Mouse (Mus musculus): ENCODE measurements around the gene Abhd17c.
A peak's percentile ranks its signal among the peaks of the same experiment; 100 is the strongest.

The Abhd17c gene

DNA sequence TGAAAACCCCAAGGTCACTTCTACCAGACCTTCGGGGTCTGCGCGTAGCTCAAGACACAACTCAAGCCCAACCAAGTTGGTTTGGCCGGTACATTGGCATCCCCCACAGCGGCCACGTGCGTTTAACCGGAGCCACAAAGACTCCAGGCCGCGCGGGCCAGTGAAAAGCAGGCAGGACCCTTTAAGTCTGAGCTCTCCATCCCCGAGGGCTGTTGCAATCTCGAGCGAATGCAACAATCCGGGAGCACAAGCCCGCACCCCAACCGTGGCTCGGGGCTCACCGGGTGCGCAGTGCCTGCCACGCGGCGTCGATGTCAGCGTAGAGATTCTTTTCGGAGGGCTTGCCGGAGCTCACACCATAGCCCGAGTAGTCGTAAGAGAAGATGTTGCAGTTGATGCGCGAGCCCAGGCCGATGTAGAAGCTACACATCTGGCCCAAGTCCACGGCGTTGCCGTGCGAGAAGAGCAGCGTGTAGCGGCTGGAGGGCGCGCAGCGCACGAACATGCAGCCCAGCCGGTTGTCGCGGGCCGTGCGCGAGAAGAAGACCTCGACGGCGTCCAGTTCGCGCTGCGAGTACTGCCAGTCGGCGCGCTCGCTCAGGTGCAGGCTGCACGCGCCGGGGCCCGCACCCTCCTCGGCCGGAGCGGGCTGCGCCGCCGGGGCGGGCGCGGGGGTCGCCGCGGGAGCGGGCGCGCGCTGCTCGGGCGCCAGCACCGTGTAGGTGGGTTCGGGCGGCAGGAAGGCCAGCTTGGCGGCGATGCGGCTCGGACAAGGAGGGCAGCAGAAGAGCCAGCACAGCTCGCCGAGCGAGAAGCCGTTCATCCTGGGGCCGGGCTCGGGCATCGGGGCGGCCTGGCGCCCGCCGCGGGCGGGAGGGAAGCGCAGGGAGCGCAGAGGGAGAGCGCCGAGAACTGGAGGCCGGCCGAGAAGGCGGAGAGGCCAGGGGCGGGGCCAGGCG lies at the start of gene Abhd17c:
Abhd17c (minus strand) TSS at position 893 of the 959 bp plus-strand sequence.
- peak; percentile 92 for DNase-seq

DNA sequence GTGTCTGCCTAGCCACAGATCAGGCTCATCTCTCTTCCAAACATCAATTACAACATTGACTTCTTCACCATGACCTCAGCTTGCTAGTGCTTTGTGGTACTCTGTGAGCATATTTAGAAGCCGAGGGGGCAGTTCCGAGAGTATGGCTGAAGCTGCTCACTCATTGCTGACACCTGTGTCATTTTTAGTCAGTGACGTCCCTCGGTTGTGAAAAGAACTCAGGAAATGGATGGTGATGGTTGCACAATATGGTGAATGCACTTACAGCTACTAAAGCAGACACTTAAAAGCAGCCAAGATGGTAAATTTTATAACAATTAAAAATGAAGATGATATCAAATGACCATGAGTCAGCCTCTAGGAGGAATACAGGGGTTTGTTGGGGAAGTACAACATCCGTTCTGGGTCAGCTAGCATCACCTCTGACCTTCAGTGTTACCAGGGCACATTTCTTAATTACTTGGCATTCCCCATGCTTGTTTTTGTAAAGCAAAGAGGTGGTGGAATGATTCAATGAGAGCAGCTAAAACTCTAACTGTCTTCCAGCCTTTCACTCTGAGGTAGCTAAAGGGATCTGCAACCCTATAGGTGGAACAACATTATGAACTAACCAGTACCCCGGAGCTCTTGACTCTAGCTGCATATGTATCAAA lies 45.6 kb upstream of the Abhd17c start:
- DNase-seq = no peak

DNA sequence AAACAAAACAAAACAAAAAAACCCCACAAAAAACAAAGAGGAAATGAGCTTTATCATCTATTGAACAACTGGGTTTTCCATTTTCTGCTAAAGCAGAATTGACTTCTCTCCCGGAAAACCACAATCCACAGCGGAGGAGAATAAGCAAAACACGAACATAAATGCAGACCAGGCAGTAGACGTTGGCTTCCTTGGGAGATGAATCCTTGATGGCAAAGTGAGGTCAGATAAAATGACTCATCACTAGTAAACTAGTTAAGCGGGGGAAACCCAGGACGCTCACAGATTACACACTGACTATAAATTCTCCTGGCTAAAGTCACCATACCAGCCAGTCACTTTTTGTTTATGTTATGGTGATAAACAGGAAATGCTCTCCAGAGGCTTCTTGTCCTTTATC lies 44.5 kb upstream of the Abhd17c start:
- DNase-seq = no peak

DNA sequence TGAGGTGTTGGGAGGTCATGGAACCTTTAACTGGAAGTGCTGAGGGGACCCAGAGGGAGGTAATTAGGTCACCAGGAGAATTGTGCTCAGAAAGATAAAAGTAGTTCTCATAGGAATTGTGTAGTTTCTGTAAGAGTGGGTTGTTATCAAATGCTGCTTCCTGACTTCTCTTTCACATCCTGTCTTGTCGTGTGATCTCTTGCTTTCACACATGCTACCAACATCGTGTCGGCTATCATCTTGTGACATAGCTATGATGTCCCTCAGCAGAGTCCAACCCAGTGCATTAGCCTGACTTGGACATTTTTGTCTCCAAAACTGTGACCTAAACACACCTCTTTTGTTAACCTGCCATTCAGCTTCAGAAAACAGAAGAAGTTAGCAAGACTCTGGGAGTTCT lies 40.6 kb upstream of the Abhd17c start:
- DNase-seq = peak; percentile 16

DNA sequence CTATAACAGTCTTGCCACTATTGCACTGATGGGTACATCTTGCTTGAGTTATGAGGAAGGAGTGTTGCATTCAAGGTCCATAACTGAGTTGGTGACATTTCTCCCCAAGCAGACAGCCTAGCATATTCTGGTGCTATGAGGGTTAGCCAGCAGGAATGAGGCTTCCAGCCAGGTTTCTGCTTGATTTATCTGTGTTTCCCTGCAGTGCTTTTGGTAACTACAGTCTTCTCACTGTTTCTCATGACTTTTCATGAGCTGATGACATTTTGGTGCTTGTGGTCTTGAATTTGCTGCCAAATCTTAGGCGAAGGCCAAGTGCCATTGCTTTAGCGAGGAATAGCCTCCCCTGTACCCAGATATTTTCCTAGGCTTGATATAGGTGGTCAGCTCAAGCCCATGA lies 39.8 kb upstream of the Abhd17c start:
- peak; percentile 57 for DNase-seq

DNA sequence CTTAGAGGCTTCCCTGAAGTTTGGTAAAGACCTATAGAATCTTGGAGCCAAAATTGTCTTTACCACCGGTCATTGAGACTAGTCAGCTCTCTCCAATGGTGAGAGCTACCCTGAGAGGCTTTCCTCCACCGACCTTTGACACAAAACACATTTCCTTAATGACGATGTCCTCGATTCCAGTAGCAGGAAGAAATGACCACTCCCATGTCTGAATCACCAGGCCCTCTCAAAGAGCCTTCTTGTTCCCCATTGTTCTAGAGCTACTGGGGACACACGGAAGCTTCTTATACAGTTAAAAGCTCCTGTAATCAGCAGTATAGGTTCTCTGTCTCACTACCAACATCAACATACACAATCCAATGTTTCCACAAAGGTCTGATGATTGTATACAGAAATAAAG lies 36.5 kb upstream of the Abhd17c start:
- DNase-seq = peak; percentile 64

DNA sequence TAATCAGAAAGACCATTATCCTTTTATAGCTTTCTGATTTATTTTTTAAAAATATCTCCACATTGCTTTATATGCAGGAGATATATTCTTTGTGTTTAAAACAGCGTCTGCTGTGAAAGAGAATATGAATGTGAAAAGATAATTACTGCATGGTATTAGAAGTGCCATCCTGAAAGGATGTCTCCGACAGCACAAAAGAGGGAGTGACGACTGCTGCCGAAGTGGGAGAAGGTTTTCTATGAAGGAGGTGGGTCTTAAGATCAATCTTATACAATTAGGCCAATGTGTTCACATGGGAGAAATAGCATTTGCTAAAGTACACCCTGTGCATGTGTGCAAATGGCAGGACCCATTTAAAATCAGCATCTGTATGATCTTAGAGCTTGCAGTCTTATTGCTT lies 33.5 kb upstream of the Abhd17c start:
- DNase-seq = no peak

DNA sequence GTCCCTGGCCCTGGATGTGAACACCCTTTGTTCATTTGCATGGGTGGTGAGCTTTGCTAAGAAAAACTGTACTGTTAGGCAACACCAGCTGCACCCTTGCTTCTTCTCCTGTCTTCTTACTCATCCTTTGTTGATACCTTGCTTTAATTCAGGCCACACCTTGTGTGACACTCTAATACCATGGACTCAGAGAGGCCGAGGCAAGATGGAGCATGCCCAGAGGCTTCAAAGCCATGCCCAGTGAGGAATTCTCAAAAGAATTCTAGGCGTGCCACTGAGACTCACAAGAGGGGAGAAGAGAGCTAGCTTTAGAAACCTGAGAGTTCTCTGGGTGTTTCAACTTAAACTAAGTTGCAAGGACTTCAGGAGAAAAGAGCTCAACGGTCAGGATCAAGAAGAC lies 33.0 kb upstream of the Abhd17c start:
- DNase-seq = peak; percentile 43

DNA sequence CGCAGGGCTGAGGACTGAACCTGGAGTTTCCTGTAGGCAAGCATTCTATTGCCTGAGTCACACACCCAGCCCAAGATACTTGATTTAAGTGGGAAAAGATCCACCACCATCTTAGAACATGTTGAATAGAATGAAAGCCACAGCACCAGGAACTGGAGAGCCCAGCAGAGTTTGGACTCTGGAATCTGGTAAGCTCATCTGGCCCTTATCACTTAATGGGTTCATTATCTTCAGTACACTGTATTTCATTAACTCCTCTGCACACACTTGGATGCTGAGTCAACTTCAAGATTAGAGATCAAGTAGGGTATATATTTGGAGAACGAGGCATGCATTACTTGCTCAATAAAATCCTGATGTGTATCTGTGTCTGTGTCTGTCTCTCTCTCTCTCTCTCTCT lies 27.1 kb upstream of the Abhd17c start:
- DNase-seq = peak; percentile 65

DNA sequence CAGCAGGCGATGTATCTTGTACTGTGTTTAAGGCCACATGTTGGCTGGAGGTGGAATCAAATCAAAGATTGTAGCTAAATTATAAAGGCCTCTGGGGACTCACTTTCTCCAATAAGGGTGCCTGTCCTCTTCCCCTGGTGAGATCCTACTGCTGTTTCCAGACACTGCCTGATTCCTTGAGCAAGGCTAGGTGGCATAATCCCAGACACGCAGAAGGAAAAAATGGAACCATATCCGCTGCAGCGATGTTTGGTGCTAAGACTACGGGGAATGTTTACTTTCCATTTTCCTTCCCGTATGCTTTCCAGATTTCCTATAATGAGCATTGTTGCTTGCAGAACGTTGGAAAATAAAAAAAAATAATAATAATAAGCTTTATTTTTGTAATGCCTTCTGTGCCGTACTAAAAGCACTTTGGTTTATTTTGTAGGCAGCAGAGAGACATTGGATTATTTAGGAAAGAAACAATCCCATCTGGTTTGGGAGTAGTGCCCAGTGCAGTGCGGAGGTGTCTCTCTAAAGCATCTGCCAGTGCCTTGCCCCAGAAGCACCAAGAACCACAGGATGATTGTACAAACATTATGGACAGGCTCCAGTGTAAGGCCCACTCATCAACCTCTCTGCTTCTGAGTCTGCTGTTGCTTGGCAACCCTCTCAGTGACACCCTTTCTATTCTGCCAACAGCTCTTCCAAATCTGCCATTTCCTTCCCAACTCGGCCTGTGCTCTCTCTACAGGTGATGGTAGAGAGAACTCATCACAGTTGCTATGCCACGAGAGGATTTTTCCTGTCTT lies 23.2 kb upstream of the Abhd17c start:
- DNase-seq = peak; percentile 68

DNA sequence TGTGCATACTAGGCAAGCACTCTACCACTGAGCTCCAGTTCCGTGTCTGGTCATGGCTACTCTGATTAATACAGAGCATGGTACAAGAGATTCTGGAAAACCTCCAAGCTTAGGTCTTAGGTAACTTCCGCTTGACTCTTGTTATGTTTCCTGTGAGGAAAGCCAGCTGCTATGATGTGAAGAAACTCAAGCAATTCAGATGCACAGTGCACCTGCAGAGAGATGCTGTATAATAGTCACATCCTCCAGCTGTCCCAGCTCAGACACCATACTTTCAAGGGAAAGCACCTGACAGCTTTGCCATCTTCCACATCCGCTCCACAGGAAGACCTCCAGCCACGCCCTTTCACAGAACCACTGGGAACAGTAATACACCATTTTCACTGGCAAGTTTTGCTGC lies 21.7 kb upstream of the Abhd17c start:
- no peak for DNase-seq

DNA sequence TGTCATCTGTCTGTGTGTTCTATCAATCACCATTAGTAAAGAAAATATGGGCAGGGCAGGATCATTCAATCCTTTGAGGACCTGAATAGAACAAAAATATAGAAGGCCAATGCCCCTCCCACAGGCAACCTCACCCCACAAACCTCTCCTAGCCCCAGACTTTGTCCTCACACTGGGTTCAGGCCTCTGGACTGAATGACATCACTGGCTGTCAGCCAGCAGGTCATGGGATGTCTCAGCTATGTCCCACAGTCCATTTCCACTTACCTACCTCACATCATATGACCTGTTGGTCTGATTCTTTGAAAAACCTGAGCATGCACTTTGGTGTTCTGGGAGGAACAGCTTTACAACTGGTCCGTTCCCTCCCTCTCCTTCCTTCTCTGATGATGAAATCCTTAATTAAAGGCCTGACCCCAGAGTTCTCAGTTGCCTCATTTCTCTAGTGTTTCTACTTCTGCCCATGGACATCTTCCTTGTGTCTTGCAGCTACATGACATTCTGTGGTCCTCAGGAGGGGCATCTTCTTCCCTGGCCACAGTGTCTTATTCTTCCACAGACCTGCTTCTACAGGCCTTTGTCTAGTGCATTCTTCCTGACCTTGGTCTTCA lies 19.6 kb upstream of the Abhd17c start:
- DNase-seq = peak; percentile 74

DNA sequence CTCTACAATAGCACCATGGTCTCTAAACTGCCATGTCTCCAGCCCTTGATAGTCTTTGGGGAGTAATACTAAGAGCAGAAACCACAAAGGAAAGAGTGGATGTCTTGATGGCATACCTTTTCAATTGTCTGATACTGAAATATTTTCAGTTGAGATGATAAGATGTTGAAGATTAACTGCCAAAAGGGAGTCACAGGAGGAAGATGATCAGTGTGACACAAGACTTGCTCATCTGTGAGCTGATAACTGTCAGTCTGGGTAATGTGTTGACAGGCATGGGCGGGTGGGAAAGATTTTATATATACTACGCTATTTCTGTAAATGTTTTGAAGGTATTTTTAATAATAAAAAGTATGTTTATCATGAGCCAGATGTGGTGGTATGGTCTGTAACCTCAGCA lies 16.7 kb upstream of the Abhd17c start:
- peak; percentile 4 for DNase-seq

DNA sequence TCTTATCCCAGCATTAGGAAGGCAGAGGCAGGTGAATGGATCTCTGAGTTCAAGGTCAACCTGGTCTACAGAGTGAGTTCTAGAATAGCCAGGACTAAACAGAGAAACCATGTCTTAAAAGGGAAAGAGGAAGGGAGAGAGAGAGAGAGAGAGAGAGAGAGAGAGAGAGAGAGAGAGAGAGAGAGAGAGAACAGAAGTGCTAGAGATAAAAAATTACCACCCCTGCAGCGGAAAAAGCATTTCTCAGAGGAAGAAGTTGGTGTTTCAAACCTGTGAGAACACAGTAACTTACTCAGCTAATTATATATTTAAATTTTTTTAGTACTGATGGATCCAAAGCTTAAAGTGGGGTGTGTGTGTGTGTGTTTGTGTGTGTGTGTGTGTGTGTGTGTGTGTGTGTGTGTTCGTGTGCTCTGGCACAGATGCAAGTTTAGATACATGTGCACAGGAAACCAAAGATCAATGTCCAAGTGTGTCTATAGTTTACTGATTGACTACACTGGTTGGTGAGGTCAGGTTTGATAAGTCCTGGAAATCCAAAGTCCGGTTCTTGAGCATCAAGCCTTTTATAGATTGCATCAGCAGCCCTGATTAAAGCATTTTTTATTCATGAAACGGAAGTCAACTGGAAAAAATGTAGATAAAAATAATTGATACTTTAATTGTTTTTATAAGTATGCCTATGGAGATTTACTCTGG lies 15.2 kb upstream of the Abhd17c start:
- peak; percentile 1 for DNase-seq

DNA sequence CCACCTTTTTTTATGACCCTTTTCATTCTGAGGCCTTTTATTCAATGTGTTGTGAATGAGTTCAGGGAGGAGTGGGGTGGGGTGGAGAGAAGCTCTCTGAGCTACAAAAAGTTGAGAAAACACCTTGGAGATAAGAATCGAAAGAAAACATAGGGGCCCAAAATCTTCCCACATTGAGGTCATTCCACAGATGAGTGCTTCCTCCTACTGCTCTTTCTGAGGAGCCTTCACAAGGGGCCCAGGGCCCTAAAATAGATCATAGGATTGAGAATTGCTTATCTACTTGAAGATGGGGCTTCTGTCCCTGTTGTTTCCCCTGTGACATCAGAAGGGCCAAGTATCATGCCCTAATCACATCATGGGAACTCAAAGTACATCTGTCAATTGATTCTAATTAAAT lies 14.3 kb upstream of the Abhd17c start:
- DNase-seq = peak; percentile 44

DNA sequence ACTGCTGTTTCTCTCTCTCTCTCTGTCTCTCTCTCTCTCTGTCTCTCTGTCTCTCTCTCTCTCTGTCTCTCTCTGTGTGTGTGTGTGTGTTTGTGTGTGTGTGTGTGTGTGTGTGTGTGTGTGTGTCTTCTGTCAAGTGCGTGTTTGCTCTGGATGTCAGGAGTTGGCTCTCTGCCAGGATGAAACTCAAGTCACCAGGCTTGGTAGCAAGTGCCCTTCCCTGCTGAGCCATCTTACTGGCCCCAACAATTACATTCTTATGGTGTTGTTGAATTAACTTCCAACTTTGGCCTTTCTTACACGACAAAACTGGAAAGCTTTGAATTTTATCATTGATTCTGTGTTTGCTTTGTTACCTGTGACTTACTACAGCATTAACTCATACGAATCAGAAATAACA lies 13.6 kb upstream of the Abhd17c start:
- DNase-seq = peak; percentile 23

DNA sequence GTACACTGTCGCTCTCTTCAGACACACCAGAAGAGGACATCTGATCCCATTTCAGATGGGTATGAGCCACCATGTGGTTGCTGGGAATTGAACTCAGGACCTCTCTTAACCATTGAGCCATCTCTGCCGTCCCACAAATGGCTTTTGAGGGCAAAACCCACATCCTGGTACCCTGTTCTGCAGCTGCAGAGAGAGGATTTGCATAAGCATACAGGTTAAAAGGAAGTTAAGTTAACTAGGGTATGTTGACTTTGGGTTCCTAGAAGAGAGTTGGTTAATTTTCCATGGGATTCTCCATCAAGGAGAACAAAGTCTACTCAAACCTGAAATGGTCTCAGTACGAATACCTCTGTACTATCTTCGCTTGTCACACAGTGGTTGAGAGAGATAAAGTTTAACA lies 13.2 kb upstream of the Abhd17c start:
- DNase-seq = peak; percentile 12

DNA sequence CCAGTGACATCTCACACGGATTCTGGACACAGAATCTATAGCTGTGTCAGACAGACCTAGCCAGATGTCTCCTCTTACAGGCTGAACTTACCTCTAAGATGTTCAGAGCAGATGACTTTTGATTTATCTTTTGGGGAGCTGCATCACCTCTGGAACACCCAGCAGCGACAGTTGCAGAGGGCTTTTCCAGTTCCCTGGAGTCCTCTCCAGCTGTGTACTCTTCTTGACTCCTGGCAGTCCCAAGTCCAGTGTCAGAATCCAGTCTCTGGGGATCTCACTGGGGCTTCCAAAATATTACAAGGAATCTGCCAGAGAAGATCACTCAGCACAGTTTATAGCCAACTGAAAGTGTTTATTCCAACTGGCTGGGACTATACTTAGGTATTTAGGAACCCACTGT lies 12.7 kb upstream of the Abhd17c start:
- DNase-seq = peak; percentile 52

DNA sequence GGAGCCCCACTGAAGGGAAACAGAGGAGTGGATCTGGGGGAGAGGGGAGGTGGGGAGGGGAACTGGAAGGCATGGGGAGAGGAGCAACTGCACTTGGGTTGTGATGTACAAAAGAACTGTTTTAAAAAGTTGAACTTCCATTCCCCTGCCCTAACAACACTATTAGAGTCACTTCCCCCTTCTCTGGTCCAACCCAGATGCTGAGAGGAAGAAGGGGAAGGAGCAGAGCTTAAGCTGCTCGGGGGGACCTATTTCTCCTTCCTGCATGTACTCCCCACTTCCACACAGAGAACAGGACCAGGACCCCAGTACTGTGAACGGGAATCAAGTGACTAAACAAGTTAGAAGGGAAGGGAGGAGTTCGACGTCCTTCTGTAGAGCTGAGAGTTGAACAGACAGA lies 11.9 kb upstream of the Abhd17c start:
- DNase-seq = peak; percentile 23

DNA sequence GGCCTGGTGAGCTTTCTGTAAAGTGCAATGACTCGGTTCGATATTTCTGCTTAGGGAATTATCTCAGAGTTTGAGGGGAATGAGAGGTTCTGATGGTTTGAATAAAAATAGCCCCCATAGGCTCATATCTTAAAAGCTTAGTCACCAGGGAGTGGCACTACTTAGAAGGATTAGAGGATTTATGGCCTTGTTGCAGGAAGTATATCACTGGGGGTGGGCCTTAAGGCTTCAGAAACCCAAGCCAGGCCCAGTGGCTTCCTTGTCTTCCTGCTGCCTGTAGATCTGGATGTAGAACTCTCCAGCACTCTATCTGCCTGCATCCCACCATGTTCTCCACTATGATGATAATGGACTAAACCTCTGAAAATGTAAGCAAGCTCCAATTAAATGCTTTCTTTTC lies 7.7 kb upstream of the Abhd17c start:
- peak; percentile 36 for DNase-seq

DNA sequence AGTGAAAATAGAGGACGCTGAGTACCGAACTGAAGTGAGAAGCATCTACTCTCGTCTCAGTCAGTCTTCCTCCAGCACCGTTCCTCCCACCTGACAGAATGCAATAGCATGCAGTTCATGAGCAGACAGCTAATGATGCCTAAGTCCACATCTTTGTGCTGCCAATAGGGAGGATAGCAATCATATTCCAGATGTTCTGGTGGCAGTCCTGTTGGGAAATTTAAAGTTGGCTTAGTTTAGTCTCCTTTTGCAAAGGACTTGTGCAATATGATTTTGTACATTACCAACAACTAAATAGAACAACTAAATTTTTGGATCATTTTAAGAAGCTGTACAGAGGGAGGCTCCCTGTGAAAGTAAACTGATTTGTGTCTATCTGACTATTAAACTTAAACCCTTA lies 2.1 kb upstream of the Abhd17c start:
- peak; percentile 68 for DNase-seq

DNA sequence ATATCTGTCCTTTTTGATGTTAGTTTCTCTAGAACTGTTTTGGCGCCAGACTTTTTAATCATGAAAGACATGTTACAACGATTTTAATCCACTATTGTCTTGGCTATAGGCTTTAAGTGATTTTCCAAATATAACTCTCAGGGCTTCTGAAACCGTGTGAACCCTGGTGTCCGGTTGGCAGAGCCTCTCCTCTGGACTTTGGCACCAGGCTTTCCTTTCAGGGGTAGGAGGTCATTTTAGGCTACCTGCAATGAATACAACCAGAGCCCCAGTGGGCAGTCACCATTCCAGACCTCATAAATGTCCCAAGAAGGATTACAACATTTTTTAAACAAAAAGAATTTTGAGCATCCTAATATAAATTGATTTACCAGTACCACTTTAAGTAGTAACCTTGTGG lies 1.1 kb upstream of the Abhd17c start:
- DNase-seq = peak; percentile 76

Data from heart, adult 11 months (tissue).